Mouse (Mus musculus) layer of hippocampus, postnatal 25 days (tissue): Measurements from ENCODE around the gene Specc1. TPM values are rescaled to one million over a fixed set of nuclear protein-coding genes. Genes with fewer than 3 reads are reported as not detected.
A peak's percentile ranks its signal among the peaks of the same experiment; 100 is the strongest.

Experiments used
- DNase-seq, 2 experiments: peaks; one replicate each; pipeline ENCODE4 v3.0.0; 2022; ENCODE audit warnings: mixed read lengths in 2 of 2, low spot score in 1 of 2; ENCODE audit errors: extremely low spot score in 1 of 2
- total RNA-seq, 2 experiments: library from RNA; stranded (reverse); gene quantifications; 2 replicates each; pipeline ENCODE4 v1.2.3; 2021

Specc1 gene
- total RNA-seq, 2 experiments from 2014 or later: 83.0 to 89.6 TPM

DNA sequence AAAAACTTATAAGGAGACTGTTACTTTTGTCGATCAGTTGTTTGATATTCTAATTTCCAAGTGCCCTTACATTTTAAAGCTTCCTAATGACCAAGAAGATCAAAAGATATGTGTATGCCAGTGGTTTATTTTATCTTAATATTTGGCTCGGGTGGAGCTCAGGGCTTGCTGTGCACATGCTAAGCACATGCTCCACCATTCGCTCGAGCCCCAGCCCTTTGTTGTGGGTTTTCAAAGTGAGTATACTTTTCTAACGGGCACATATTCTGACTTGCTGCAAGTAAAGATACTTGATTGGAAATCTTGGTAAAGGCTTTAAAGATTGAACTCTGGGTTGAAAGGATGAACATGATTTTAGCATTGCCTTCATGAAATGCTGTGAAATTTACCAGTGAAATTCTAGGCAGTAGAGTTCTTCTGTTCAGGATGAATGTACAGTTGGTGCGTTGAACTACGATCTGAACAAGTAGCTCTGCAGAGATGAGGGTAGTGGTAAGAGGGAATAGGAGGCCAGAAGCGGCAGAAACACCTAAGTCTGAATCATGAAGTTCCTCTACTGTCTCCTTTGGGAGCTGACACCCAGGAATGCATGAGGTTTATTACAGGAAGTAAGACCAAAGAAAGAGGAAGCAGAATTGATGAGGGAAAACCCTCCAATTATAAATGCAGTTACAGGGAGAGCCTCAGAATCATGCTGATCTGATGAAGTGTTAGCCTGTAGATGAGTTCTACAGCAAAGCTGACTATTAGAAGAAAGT is 122.7 kb downstream of the Specc1 start:
- no peak for DNase-seq

DNA sequence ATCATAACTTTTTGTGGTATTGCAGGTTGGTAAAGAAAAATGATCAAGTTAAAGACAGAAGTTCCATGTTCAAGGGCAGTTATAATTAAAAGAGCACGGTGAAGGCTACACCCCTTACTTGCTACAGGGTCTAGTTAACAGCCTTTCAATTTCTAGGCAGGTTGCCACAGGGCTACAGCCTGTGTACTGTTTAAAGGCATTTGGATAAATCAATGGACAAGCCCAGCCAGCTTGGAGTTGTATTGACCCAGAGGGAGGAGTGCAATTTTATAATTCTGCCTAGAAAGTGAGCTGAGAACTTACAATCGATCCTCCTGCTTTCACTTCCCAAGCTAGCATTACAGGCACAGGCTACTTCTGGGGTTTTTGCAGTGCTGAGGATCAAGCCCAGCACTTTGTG is 123.9 kb downstream of the Specc1 start:
- no peak for DNase-seq

DNA sequence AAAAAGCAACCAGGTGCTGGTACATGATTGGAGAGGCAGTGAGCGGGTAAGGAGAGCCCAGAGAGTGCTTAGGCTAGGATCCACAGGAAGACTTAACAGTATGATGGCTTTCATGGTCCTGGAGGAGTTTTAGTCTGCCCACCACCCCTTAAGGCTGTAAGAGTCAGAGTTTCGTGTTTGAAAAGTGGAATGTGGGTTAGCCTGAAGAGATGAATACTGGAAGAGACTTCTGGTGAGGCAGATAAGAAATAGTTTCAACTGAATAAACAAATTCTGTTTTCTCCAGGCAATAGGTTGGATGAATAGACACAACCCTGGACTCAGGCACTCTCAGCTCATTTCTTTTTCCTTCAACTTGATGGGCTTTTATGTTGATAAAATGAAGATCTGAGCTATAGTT is 130.1 kb downstream of the Specc1 start:
- DNase-seq: no peak

DNA sequence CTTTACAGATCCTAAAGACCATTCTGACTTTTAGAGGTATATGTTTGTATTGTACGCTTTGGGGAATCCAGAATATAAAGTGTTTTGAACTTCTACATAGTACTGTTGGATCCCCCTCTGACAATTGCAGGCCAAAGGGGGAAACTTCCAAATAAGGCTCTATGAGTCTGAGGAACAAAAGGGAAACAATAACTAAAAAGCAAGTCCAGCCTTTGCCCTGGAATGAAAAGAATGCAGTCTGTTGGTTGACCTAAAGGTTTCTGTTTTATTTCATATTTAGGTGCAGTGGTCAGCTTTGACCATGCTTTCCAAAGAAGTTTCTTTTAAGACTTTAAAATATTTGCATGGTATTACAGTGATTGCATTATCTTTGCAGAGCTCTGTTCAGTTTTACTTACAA is 130.5 kb downstream of the Specc1 start:
- no peak for DNase-seq

DNA sequence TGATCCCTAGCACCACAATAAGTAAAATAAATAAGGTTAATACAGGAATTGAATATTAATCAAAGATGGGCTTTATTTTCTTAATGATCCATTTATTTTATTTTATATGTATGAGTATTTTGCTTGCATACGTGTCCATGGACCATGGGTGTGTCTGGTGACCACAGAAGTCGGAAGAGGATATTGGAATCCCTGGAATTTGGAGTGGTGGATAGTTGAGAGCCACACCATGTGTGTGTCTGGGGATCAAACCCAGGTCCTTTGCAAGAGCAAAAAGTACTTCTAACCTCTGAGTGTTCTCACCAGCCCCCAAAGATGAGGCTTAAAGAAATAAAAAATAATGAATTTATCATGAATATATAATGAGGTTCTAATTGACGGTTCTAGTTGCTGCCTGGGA is 132.1 kb downstream of the Specc1 start:
- DNase-seq: no peak

DNA sequence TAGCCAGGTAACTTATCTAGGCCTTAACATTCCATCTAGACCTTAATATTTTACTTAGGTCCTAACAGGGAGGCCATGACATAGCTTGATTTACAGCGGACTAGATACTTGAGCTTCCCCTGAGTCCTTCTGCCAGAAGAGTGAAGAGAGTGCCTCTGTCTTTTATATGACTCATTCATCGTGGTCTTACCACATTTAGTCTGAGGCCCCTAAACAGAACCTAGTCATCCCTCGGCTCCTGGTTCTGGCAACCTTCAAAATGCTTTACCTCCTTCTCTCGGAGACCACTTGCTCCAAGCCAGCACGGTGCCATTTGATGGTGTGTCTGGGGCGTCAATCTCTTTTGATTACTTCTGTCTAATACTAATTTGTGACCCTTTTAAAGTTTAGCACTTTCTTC is 133.8 kb downstream of the Specc1 start:
- no peak for DNase-seq

DNA sequence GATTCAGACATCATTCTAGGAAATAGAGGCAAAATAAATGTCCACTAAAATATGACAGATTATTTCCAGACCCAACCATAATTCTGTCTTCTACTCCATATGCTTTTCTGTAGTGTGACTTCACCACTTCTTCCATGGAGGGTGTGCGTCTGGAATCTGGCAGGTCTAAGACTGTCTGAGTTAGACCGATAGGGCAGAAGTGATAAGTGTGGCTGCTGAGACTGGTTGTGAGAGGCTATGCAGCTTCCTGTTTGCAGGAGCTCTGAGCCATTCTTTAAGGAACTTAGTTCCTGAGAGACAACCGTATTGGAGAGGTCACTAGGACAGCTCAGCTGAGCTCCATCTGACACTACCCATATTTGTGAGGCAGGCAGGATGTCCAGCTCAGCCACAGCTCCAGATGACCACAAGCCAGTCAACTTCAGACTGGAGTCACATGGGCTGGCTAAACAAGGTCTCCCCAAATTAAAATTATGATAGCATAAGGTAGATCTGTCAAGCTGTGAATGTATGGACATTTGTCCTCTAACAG is 146.9 kb downstream of the Specc1 start:
- no peak for DNase-seq

DNA sequence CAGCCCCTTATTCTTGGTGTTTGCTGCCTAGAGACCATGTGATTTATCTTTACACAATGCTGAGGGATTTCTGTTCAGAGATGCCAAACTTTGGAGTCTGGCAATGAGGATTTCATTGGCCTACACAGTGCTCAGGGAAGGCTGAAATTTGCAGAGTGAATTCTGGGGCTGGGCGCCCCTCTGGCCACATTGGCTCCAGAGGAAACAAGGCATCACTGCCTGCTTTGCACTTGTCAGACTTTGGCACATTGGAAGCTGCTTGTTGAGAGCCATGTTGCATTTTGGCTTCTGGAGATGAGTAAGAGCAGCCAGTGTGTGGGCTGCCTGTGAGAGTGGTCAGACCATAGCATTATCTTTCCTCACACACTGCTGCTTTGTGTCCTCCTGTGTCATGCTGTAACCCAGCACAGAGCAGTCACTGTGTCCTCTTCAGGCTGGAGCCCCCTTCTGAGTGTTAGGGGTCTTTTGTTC is 149.9 kb downstream of the Specc1 start:
- no peak for DNase-seq

DNA sequence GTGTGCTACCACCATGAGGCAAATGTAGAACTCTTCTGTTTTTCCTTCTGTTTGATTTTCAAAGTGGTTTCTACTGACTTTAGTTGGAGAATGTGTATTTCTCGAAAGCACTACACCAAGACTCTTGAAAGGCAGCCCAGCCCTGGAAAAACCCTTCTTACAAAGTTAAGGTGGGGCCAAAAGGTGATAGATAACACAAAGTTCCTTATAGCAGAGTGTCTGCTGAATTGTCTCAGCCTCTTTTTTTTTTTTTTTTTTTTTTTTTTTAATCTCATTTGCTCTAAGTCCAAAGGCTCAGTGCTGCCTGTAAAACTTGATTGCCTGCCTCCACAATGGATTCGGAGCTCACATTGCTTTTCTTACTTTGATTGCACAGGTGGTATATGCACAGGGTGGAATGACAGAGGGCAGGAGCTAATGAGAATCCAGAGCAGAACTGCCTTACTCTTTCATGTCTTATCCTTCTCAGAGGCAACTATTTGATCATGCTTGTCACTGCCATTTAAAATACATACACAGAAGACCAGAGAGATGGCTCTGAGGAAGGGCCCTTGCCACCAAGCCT is 150.8 kb downstream of the Specc1 start:
- DNase-seq: no peak

DNA sequence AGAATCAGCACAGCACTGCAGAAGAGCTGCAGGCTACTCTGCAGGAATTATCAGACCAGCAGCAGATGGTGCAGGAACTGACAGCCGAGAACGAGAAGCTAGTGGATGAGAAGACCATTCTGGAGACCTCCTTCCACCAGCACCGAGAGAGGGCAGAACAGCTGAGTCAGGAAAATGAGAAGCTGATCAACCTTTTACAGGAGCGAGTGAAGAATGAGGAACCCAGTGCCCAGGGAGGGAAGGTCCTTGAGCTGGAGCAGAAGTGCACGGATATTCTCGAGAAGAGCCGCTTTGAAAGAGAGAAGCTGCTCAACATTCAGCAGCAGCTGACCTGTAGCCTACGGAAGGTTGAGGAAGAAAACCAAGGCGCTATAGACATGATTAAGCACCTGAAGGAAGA is 162.0 kb downstream of the Specc1 start:
- no peak for DNase-seq

DNA sequence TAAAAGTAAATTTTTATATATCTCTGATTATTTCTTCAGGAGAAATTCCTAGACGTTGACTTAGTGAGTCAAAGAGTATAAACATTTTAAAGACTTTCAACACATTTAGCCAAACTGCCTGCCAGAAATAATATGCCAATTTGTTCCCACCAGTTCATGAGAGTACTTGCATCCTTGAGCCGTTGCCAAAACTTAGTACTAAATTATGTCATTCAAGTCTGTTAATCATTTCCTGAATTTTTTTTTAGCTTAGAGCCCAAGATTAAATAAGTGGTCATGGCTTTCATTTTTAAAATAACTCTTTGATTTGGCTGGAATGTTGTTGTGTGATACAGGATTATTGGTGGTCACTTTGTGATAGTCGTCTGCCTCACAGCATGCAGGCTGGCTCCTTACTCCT is 163.3 kb downstream of the Specc1 start:
- no peak for DNase-seq

DNA sequence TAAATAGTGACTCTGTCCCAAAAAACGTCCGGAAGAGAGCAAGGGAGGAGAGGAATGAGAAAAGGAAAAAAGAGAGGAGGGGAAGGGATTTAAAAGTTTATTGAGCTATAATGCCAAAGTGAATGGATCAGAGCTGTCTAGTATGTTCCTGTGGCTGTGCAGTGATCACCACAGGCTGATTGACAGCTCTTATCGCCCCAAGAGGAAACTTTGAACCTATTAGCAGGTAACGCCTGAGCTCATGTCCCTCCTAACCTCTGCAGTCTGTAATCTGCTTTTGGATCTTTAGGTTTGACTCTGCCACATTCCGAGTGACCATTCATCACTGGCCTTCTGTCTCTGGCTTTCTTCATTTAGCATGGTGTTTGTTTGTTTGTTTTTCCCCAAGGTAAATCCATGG is 164.8 kb downstream of the Specc1 start:
- DNase-seq: no peak

DNA sequence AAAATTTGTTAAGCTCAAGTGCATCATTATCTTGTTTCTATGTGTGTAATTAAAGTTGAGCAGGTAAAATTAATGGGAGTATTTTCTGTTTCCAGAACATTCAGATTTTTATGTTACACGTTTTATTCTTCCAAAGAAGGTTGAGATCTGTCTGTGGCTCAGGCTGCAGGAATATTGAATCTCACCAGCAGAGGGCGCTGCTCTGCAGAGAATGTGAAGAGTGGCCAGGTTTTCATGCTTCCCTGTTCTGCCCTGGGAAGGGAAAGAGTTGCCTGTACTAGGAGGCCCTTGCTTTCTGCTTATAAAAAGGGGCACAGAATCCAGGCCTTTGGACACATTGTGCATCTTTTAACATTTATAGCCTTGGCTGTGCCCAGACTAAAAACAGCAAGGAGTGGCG is 171.1 kb downstream of the Specc1 start:
- DNase-seq: peak; percentile 79 to 97

DNA sequence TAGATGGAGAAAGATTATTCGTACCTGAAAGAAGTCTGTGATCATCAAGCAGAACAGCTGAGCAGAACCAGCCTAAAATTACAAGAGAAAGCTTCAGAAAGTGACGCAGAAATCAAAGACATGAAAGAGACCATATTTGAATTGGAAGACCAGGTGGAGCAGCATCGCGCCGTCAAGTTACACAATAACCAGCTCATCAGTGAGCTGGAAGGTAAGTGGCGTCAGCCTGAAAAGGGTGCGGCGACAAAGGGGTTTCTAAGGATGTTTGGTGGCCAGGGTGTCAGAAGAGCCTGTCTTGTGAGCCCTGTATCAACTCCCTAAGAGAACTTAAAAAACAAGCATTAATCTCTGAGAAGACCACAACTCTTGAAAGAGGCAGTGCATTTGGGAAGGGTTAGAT is 171.6 kb downstream of the Specc1 start:
- DNase-seq: no peak

DNA sequence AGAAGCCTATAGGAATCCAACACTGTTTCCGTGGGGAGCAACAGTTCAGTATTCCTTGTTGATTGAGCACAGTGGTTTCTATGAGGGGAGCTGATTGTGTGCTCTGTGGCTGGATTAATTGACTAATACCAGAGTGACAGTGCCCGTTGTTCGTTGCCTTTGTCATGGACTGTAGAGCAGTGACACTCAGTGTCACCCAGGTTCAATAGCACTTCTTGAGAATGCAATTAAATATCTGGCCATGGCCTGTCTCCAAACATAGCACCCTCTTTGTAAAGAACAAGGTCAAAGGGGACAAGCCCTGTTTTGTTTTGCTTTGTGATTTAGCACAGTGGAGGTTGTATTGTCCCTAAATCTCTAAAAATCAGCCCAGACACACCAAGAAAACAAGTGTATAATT is 173.6 kb downstream of the Specc1 start:
- no peak for DNase-seq

DNA sequence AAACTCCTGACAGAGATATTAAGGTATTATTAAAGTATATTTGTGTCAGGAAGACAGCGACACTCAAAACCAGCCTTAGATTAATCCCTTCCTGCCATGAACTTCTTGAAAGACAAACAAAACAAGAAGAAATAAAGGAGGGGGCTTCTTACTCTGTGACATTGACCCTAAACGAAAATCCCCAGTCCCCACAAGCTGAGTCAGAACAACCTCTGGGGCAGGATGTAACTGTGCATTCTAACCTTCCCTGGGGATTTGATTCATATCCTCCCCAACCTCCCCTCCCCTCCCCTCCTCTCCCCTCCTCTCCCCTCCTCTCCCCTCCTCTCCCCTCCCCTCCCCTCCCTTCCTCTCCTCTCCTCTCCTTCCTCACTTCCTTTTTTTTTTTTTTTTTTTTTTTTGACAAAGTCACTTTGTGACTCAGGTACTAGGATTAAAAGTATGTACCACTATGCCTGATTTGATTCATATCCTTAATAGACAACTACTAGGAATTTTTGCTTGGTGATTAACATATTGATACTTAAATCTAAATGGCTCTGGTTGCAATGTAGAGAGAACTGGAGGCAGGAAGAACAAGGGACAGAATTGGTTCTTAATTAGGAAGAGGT is 174.2 kb downstream of the Specc1 start:
- no peak for DNase-seq

DNA sequence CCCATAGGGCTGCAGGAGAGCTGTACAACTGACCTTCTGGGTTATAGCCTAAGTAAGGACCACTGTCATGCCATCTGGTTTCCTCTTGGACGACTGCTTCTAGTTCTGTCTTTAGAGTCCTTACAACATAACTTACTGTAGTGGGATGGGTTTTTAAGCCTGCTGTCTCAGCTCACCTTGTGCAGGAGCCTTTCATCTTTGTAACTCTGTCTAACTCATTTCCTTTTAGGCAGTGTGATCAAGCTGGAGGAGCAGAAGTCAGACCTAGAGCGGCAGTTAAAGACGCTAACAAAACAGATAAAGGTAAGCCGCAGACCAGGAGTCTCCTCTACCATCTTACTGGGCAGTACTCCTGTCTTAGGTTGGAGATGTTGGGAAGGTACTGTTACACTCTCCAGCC is 175.0 kb downstream of the Specc1 start:
- DNase-seq: no peak

DNA sequence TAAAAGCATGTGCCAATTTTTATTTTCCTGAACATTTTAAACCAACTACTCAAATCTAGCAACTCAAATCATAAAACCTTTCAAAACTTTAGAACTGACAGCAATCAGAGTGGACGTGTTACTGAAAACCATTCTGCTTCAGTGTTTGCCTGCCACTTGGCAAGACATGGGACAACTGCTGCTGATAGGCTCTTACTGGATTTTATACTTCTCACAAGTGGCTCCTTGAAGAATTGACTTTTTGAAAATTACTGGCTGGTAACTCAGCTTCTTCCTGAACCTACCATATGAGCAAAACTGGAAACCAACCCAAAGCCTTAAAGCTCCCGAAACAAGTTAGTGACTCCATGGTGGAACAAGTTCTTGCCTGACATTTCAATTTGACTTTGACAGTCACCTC is 177.6 kb downstream of the Specc1 start:
- no peak for DNase-seq

DNA sequence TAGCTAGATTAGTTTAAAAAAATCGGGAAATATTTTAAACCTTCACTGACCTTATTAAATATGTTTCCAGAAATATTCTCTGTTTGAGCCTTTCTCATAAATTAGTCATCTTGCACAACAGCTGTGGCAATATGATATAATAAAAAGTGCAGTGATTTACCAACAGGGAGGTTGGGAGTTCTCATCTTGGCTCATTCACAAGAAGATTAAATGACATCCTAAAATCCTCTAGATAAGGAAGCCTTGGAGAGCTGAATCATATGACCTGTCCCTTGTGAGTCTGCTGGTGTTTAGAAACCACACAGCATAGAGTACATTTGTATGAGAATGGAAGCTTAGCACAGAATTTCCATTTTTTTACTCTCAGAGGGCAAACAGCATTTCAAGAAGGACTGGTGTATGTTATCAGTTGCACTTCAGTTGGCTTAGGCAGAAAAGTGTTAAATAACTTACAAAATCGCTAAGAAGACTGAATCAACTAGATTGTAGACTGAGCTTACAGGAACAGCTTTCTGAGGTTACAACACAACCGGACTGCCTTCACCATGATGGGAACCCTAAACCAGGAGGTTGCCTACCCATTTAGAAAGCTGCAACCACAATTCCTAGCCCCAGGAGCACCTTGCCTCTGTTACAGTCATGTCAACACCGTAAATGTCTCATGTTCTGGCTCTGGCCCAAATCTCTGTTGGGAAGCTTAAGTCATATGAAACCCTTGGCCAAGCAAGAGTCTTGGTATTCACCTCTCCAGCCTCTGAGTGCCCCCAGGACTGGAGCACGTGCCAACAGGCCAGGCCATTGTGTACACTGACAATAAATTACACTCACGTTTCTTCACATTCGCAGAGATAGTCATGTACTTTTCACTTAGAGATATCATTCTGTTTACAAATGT is 188.9 kb downstream of the Specc1 start:
- DNase-seq: no peak

DNA sequence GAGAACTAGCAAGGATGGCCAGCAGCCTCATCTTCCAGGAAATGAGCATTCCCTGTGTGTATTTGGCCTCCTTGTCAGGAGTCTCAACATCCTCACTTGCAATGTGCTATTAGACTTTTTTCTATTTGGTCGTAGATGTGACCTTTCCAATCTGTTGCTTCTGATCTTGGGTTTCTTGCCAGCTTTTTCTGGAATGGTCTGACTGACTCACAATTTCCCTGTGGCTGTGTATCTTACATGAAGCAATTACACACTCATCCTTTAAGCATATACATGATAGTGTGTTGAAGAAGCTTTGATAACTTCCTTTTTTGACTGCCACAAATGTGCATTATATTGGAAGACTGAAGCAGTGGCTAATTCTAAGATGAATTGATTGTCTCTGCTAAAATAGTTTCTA is 190.1 kb downstream of the Specc1 start:
- DNase-seq: no peak

DNA sequence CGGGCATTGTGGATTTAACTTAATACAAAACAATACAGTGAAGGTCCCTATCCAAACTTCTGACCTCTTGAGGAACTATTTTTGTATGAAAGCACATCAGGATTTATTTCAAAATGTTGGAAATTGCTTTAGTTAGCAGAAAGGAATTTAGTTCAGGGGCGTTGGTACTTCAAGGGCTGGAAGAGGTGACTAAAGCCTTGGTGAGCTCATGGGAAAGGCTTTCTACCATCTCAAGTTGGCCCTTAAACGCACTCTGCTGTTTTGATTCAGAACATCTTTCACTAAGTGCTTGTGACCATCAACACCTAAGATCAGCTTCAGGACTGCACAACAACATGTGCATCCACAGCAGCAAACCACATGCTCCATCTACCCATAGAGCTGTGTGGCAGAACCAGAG is 191.5 kb downstream of the Specc1 start:
- DNase-seq: no peak
